Mouse (Mus musculus) liver, embryonic 14.5 days (tissue): ENCODE data around the gene Gm27021. TPM values are rescaled to one million over a fixed set of nuclear protein-coding genes. Genes with fewer than 3 reads are reported as not detected.

Experiments used
- ATAC-seq: fragments of 200-750 bp; cut with Nextera tagmentation; 2 replicates; pipeline ENCODE4 v1.8.0; 2017; ENCODE audit warnings: moderate number of reproducible peaks, mild to moderate bottlenecking, moderate library complexity; ENCODE audit not compliant: insufficient read depth
- DNase-seq, 3 experiments: peaks; one replicate each; pipeline ENCODE4 v3.0.0-alpha.2; 2012 to 2013; ENCODE audit warnings: low read depth in 3 of 3, low spot score in 3 of 3
- H3K27ac ChIP-seq: fragments of 300-500 bp; sonication (generic); 2 replicates; pipeline ENCODE4 v1.5.1; 2014; ENCODE audit warnings: moderate library complexity, mild to moderate bottlenecking, control low read depth, inconsistent platforms
- H3K27me3 ChIP-seq: fragments of 300-500 bp; sonication (generic); 2 replicates; pipeline ENCODE4 v1.6.1; 2014; ENCODE audit warnings: mild to moderate bottlenecking, low read length, moderate library complexity; ENCODE audit not compliant: control insufficient read depth, insufficient read depth
- H3K36me3 ChIP-seq: fragments of 300-500 bp; sonication (generic); replicated peaks from 2 replicates; pipeline ENCODE4 v1.6.1; 2014; ENCODE audit warnings: low read depth; ENCODE audit not compliant: control insufficient read depth, insufficient read depth
- H3K4me1 ChIP-seq, 2 experiments: fragments of 200-500 bp in 1 of 2; fragments of 300-500 bp in 1 of 2; sonication (generic) in 1 of 2; replicated peaks; 2 replicates each; pipeline ENCODE4 v1.6.1; 2012 to 2014; ENCODE audit warnings: antibody characterized with exemption in 1 of 2, inconsistent platforms in 1 of 2, low read length in 1 of 2; ENCODE audit not compliant: control insufficient read depth in 2 of 2, insufficient read depth in 2 of 2
- H3K4me2 ChIP-seq: fragments of 300-500 bp; sonication (generic); 2 replicates; pipeline ENCODE4 v1.6.1; 2014; ENCODE audit warnings: low read depth, mild to moderate bottlenecking, control low read depth, moderate library complexity
- H3K4me3 ChIP-seq, 2 experiments: fragments of 200-500 bp in 1 of 2; fragments of 300-500 bp in 1 of 2; sonication (generic) in 1 of 2; 2 replicates each; pipeline ENCODE4 v1.5.1; 2012 to 2014; ENCODE audit warnings: low read depth in 2 of 2, low read length in 2 of 2, mild to moderate bottlenecking in 2 of 2, control low read depth in 1 of 2, inconsistent platforms in 1 of 2, moderate library complexity in 1 of 2; ENCODE audit not compliant: insufficient read depth in 1 of 2
- H3K9ac ChIP-seq: fragments of 300-500 bp; sonication (generic); replicated peaks from 2 replicates; pipeline ENCODE4 v1.6.1; 2014; ENCODE audit warnings: mild to moderate bottlenecking, control low read depth, moderate library complexity
- H3K9me3 ChIP-seq: fragments of 300-500 bp; sonication (generic); 2 replicates; pipeline ENCODE4 v1.6.1; 2016; ENCODE audit warnings: low read length, mixed read lengths; ENCODE audit not compliant: control insufficient read depth
- CTCF ChIP-seq: IDR thresholded peaks from 2 replicates; pipeline ENCODE4 v1.5.1; 2016; ENCODE audit warnings: antibody characterized with exemption, low read depth, control low read depth
- EP300 ChIP-seq: IDR thresholded peaks from 2 replicates; pipeline ENCODE4 v1.6.1; 2016; ENCODE audit warnings: antibody characterized with exemption, low read depth
- WGBS: fragments of 180-500 bp; shearing (Covaris S2); extraction: QIAGEN DNeasy Blood & Tissue Kit; methylation state at CpG from one replicate; pipeline ENCODE4 v1.1.7; 2014; ENCODE audit not compliant: insufficient replicate concordance; 5-methylcytosine and 5-hydroxymethylcytosine counted together
- polyA plus RNA-seq, 2 experiments: library from polyadenylated mRNA; depleted of rRNA in 1 of 2; stranded (reverse) in 1 of 2; unstranded in 1 of 2; fragments of >200 nt; fragmentation: Nextera tagmentation in 1 of 2; extraction: Ambion mirVana in 1 of 2; gene quantifications; 2 replicates each; pipeline versions ENCODE4 v1.2.1 to v1.2.3; 2012 to 2014

The Gm27021 gene
- polyA plus RNA-seq, 2 experiments = 0.38 TPM; not detected in 1

DNA sequence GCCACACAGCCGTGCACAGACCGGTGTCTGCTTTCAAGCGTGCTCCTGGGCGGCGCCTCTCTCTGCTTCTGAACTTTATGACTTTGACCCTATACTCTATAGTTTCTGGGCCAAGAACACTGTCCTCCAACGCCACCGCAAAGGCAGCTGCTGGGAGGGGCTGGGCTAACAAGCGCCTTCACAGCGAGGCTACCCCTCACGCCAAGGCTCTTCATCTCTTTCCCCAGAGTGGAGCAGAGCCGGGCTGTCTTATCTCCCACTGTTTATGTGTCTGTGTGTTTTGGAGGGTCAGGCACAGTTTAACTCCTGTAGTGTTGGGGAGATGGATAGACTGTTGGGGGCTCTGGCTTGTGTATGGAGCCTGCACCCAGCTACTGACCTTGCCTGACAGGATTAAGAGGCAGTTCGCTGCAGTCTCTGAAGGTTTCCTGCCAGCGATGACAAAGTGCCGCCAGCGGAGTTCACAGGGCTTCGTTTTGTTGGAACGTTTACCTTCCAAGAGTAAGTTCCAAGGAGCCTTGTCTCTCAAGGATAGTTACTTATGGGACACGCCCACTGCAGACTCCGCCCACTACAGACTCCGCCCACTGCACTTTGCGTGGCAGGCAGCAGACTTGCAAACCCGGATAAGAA, 26.1 kb upstream of the Gm27021 start:
- Histone ChIP-seq H3K4me3 (no peak overlapping the region), H3K27ac (no peak overlapping the region), H3K4me1 (peaks cover 0 to 18% of the 10 kb centered on the region in 2 experiments; a peak in 1 of 4 replicates), H3K36me3 (no peaks in the 10 kb centered on the region), H3K4me2 (no peak overlapping the region), H3K9me3 (no peaks in the 10 kb centered on the region), H3K27me3 (no peaks in the 10 kb centered on the region), H3K9ac (no peak overlapping the region)
- ATAC-seq (no peak), DNase-seq (peak in 2 of 3 experiments; percentile 39 to 46)
- WGBS = 45% methylated on average over 22 of the region's 22 CpGs
- TF ChIP-seq EP300 = no peak
- no peak for TF ChIP-seq CTCF

DNA sequence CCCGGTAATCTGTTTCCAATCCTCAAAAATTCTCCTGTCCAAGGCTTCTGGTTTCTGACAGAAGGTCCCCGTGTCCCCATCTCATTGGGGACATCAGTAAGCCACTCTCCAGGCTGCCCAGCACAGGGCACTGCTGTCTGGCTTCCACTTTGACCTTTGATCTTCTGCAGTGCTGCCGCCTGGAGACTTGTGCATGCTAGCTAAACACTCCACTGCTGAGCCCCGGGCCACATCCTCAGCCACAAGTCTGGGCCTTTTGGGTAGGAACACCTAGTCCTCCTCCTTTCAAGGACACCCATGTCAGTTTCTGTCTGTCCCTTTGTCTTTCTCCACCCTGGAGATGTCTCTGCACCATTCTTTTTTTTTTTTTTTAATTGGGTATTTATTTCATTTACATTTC, 25.1 kb upstream of the Gm27021 start:
- DNase-seq (no peak), ATAC-seq (no peak)
- Histone ChIP-seq H3K4me2 (no peak overlapping the region), H3K4me1 (peaks cover 0 to 18% of the 10 kb centered on the region in 2 experiments; a peak in 1 of 4 replicates), H3K9ac (no peak overlapping the region), H3K9me3 (no peaks in the 10 kb centered on the region), H3K36me3 (no peaks in the 10 kb centered on the region), H3K4me3 (no peak overlapping the region), H3K27me3 (no peaks in the 10 kb centered on the region), H3K27ac (no peak overlapping the region)
- WGBS = 73% methylated on average over 4 of the region's 4 CpGs
- no peak for TF ChIP-seq EP300
- no peak for TF ChIP-seq CTCF

DNA sequence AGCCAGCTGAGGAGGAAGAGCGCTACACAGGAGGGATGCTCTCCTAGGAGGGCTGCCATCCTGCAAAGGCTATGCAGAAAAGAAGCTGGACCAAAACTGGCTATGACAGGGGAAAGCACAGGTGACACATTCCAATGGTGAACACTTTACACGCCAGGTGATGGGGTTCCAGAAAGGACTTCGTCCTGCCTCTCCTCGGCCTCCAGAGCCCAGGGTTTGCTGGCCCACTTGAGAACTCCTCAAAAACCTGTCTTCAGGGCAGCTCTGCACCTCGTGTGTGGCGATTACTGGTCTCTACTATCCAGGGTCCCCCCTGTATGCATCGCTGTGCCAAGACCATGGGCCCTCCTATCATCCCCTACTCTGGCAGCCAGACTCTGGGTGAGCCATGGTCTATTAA, 20.6 kb upstream of the Gm27021 start:
- DNase-seq = no peak

DNA sequence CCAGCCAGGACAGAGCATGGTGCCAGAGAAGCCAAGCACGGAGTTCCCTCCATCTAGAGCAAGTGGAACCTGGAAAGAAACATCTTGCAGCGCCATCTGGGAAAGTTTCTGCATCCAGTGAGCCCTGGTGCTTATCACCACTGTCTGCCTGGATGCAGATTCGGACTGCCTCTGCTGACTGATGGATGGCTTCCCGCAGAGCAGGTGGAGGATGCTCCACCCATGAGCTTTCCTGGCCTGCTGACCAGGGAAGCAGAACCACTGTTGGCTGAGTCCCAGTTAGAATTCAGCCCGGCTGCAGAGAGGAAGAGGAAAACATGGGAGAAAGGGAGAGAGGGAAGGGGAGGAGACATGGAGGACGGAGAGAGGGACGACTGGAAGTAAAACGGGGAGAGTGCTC, 19.9 kb upstream of the Gm27021 start:
- 52% methylated on average over 8 of the region's 8 CpGs for WGBS
- Histone ChIP-seq H3K36me3 (no peaks in the 10 kb centered on the region), H3K9me3 (no peaks in the 10 kb centered on the region), H3K4me3 (no peak overlapping the region), H3K27me3 (no peaks in the 10 kb centered on the region), H3K9ac (no peak overlapping the region), H3K27ac (no peak overlapping the region), H3K4me2 (no peak overlapping the region), H3K4me1 (peaks cover 0 to 4% of the 10 kb centered on the region in 2 experiments; a peak in 1 of 4 replicates)
- no peak for TF ChIP-seq EP300
- no peak for TF ChIP-seq CTCF
- ATAC-seq (no peak), DNase-seq (no peak)

More for the DNA sequence above, 20.6 kb upstream of the Gm27021 start:
- Histone ChIP-seq H3K36me3 (no peaks in the 10 kb centered on the region), H3K9me3 (no peaks in the 10 kb centered on the region), H3K9ac (no peak overlapping the region), H3K4me3 (no peak overlapping the region), H3K4me2 (no peak overlapping the region), H3K27ac (no peak overlapping the region), H3K4me1 (peaks cover 0 to 4% of the 10 kb centered on the region in 2 experiments; a peak in 1 of 4 replicates), H3K27me3 (no peaks in the 10 kb centered on the region)
- 63% methylated on average over 7 of the region's 7 CpGs for WGBS
- TF ChIP-seq CTCF (no peak), EP300 (no peak)
- ATAC-seq = no peak

DNA sequence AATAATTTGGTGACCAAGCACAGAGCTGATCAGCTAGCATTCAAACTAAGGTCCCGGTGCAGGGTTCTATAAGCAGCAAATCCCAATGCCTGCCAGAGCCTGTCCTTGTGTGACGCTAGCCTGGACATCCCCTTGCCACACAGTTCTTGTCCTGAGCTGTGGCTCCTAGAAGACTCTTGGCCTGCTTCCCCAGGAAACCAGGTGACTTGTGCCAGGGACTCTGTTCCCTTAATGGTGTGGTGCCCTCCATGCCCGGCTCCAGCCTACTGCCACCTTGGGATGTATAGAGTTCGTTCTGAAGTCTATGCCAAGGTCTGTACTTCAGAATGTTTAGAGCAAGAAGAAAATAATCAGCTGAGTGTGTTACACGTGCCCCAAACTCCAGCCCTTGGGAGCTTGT, 18.7 kb upstream of the Gm27021 start:
- DNase-seq (no peak), ATAC-seq (0 out of 2 replicates have a peak, but pooled peaks have one; percentile 2)
- Histone ChIP-seq H3K27me3 (no peaks in the 10 kb centered on the region), H3K4me1 (no peaks in the 10 kb centered on the region), H3K4me2 (no peak overlapping the region), H3K27ac (no peak overlapping the region), H3K9ac (no peak overlapping the region), H3K9me3 (no peaks in the 10 kb centered on the region), H3K4me3 (no peak overlapping the region), H3K36me3 (no peaks in the 10 kb centered on the region)
- no peak for TF ChIP-seq CTCF
- no peak for TF ChIP-seq EP300
- 57% methylated on average over 5 of the region's 5 CpGs for WGBS
